Mouse (Mus musculus) cerebellum, adult 18-20 months (tissue): ENCODE results near the gene Vmn1r167.
"Not testable (repeated sequence)": the region's sequence is repeated elsewhere in the genome, so short reads cannot be mapped to it uniquely, and the experiment has no call there.

Experiments
- DNase-seq, 2 experiments: peaks; one replicate each; pipeline ENCODE4 v3.0.0; 2021

Vmn1r167 gene

DNA sequence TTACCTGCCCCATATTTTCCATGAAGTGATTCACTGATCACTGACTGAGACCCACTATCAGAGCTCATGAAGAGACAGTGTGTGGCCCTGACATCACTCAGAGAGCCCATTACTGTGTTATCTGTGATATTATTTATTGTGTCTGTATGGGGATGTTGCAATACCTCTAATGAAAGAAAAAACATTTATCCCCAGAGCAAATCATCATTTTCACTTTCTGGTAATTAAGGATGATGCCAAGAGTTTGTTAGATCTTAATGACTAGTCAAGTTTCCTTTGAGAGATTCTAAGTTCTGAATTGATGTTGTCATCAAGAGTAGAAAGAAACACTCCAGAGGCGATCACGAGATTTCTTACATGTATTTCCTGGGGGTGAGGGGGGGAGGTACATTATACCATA lies at the start of gene Vmn1r167:
Vmn1r167 (minus strand) TSS at position 101 of the 400 bp plus-strand sequence.
- not testable (repeated sequence) for DNase-seq

DNA sequence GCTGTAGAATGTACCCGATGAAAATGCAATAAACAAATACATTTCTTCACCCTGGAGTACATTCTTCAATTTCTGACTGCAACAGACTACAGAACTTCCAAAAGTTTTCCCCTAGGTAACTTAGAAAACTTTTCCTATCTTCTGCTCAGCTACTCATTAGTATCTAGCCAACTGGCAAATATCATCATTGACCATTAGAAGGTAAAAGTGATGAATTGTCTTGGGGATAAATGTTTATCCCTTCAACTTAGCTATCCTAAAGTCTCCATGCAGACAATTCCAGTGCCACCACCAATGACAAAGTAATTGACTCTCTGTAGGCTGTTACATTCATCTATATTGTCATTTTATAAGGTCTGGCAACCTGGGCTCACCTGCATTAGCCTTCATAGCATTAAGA lies 32.4 kb upstream of the Vmn1r167 start, which contains the start of gene Vmn1r168:
Vmn1r168 (plus strand) TSS at position 301 of the 400 bp plus-strand sequence.
- not testable (repeated sequence) for DNase-seq

DNA sequence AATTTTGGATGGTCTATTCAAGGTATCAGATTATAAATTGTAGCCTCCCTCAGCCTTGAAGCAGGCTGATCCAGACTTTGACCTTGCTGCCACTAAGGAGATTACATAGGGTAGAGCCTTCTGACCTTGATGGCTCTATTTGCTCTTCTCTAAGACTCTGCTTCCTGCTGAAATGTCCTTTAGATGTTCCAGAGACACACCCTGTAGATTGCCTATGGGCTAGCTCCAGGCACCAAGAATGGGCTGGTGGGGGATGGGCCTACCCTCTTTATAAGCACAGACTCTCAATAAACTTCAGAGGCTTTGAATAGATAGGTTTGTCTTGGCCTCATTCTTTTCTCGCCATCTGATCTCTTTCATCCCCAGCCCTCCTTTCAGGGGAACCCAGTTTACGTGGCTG lies 34.1 kb downstream of the Vmn1r167 start:
- not testable (repeated sequence) for DNase-seq

DNA sequence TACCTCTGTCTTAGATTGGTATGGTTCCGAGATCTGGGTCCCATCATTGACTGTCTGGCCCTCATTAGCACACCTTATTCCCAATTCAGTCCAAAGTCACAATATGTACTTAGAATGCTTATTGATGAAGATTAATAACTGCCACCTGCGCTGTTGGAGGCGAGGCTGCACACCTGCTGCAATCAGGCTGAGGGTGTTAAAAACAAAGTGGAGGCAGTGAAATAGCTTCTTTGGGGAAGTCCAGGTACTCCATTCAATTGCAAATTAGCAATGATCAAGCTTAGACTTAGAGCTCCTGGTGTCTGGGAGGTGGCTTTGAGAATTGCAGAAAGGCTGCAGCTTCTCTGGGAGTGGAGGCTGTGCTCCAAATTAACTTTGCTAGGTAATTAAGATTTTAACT lies 36.2 kb downstream of the Vmn1r167 start:
- not testable (repeated sequence) for DNase-seq

DNA sequence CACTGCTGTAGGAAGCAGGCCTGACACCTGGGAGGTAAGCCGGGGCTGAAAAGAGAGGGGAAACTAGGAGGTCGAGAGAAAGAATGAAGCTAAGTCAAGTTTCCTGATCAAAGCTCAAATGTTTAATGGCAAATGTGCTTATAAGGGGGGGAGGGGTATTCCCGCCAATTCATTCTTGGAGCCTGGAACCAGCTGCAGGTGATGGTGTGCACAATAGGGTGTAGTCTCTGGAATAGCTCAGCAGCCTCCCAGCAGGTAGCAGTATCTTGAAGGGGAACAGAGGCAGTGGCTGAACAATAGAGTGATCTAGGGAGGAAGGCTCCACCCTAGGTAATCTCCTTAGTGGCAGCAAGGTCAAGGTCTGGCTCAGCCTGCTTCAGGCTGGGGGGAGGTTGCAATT lies 36.8 kb downstream of the Vmn1r167 start:
- not testable (repeated sequence) for DNase-seq
